Mouse (Mus musculus) intestine, embryonic 15.5 days (tissue): Measurements from ENCODE around the gene Capg. TPM values are rescaled to one million over a fixed set of nuclear protein-coding genes. Genes with fewer than 3 reads are reported as not detected.

Experiments
- ATAC-seq: fragments of 200-750 bp; cut with Nextera tagmentation; 2 replicates; pipeline ENCODE4 v1.8.0; 2017; ENCODE audit warnings: moderate TSS enrichment, moderate library complexity
- H3K27ac ChIP-seq: fragments of 300-500 bp; sonication (generic); 2 replicates; pipeline ENCODE4 v1.5.1; 2015; ENCODE audit warnings: mild to moderate bottlenecking, inconsistent platforms
- H3K27me3 ChIP-seq: fragments of 300-500 bp; sonication (generic); replicated peaks from 2 replicates; pipeline ENCODE4 v1.6.1; 2015; ENCODE audit warnings: inconsistent platforms
- H3K36me3 ChIP-seq: fragments of 300-500 bp; sonication (generic); 2 replicates; pipeline ENCODE4 v1.6.1; 2015; ENCODE audit warnings: inconsistent platforms
- H3K4me1 ChIP-seq: fragments of 300-500 bp; sonication (generic); replicated peaks from 2 replicates; pipeline ENCODE4 v1.6.1; 2015; ENCODE audit warnings: inconsistent platforms
- H3K4me2 ChIP-seq: fragments of 300-500 bp; sonication (generic); replicated peaks from 2 replicates; pipeline ENCODE4 v1.6.1; 2015; ENCODE audit warnings: mild to moderate bottlenecking, inconsistent platforms
- H3K4me3 ChIP-seq: fragments of 300-500 bp; sonication (generic); replicated peaks from 2 replicates; pipeline ENCODE4 v1.5.1; 2015; ENCODE audit warnings: inconsistent platforms
- H3K9ac ChIP-seq: fragments of 300-500 bp; sonication (generic); 2 replicates; pipeline ENCODE4 v1.6.1; 2015; ENCODE audit warnings: inconsistent platforms
- H3K9me3 ChIP-seq: fragments of 300-500 bp; sonication (generic); 2 replicates; pipeline ENCODE4 v1.6.1; 2016; ENCODE audit warnings: inconsistent platforms
- WGBS: fragments of 180-500 bp; shearing (Covaris S2); methylation state at CpG from one replicate; pipeline ENCODE4 v1.1.7; 2015; 5-methylcytosine and 5-hydroxymethylcytosine counted together
- polyA plus RNA-seq: library from polyadenylated mRNA; unstranded; fragments of >200 nt; fragmentation: Nextera tagmentation; extraction: Ambion mirVana; gene quantifications from 2 replicates; pipeline ENCODE4 v1.2.1, GENCODE M21; 2015

Gene Capg
- 33.5 and 36.0 TPM in 2 replicates for polyA plus RNA-seq

GRCm38 (mm10) chr6:72544283-72544987, at the start of gene Capg:
Capg (plus strand) TSS chr6:72544391.
- Histone ChIP-seq H3K4me2 (peak within 1 kb of the TSS; percentile 56), H3K27me3 (no peaks in the 10 kb centered on the region), H3K27ac (0 out of 2 replicates have a peak within 1 kb of the TSS, but pooled peaks have one; percentile 3), H3K36me3 (no peaks in the 10 kb centered on the region), H3K4me3 (peak within 1 kb of the TSS; percentile 30), H3K9ac (peak within 1 kb of the TSS; percentile 22), H3K9me3 (no peaks in the 10 kb centered on the region), H3K4me1 (peaks cover 13% of the 10 kb centered on the region)
- ATAC-seq: peak; percentile 35
- WGBS: 8% methylated on average over 23 of the region's 23 CpGs

GRCm38 (mm10) chr6:72498950-72499349, 45.2 kb upstream of the Capg start:
- 0 out of 2 replicates have a peak, but pooled peaks have one; percentile 45 for ATAC-seq
- Histone ChIP-seq H3K4me2 (no peak overlapping the region), H3K9me3 (no peaks in the 10 kb centered on the region), H3K36me3 (no peaks in the 10 kb centered on the region), H3K27me3 (no peaks in the 10 kb centered on the region), H3K9ac (no peak overlapping the region), H3K4me3 (no peak overlapping the region), H3K27ac (no peak overlapping the region), H3K4me1 (no peaks in the 10 kb centered on the region)
- WGBS: 38% methylated on average over 5 of the region's 5 CpGs

GRCm38 (mm10) chr6:72503309-72503708, 40.9 kb upstream of the Capg start:
- Histone ChIP-seq H3K9ac (no peak overlapping the region), H3K27me3 (no peaks in the 10 kb centered on the region), H3K4me1 (no peaks in the 10 kb centered on the region), H3K27ac (no peak overlapping the region), H3K9me3 (no peaks in the 10 kb centered on the region), H3K4me3 (no peak overlapping the region), H3K36me3 (no peaks in the 10 kb centered on the region), H3K4me2 (no peak overlapping the region)
- ATAC-seq: no peak

GRCm38 (mm10) chr6:72503939-72504338, 40.3 kb upstream of the Capg start:
- no peaks in the 10 kb centered on the region for H3K9me3 ChIP-seq
- H3K27ac ChIP-seq: no peak overlapping the region
- no peak overlapping the region for H3K4me3 ChIP-seq
- WGBS: 77% methylated on average over 2 of the region's 2 CpGs
- ATAC-seq: peak; percentile 53; the same call in 1 of the 2 replicates
- H3K4me2 ChIP-seq: no peak overlapping the region
- no peaks in the 10 kb centered on the region for H3K27me3 ChIP-seq
- no peak overlapping the region for H3K9ac ChIP-seq
- H3K36me3 ChIP-seq: no peaks in the 10 kb centered on the region
- no peaks in the 10 kb centered on the region for H3K4me1 ChIP-seq

- no peak overlapping the region for H3K9ac ChIP-seq
- H3K27me3 ChIP-seq: no peaks in the 10 kb centered on the region
- H3K4me1 ChIP-seq: 0 out of 2 replicates have a peak, but pooled peaks cover 8% of the 10 kb centered on the region
- 77% methylated on average over 1 of the region's 1 CpGs for WGBS
- no peaks in the 10 kb centered on the region for H3K9me3 ChIP-seq
- H3K4me2 ChIP-seq: no peak overlapping the region
- no peak overlapping the region for H3K27ac ChIP-seq
- no peak overlapping the region for H3K4me3 ChIP-seq
- ATAC-seq: no peak
- H3K36me3 ChIP-seq: no peaks in the 10 kb centered on the region
Measured at GRCm38 (mm10) chr6:72506104-72506503, 38.1 kb upstream of the Capg start.

- no peak for ATAC-seq
- Histone ChIP-seq H3K27ac (no peak overlapping the region), H3K4me1 (peaks cover 23% of the 10 kb centered on the region), H3K9ac (no peak overlapping the region; the same call in 1 of the 2 replicates), H3K4me2 (no peak overlapping the region), H3K36me3 (no peaks in the 10 kb centered on the region), H3K27me3 (no peaks in the 10 kb centered on the region), H3K4me3 (no peak overlapping the region), H3K9me3 (no peaks in the 10 kb centered on the region)
- WGBS: 78% methylated on average over 4 of the region's 4 CpGs
Measured at GRCm38 (mm10) chr6:72508596-72508995, 35.6 kb upstream of the Capg start.

GRCm38 (mm10) chr6:72509872-72510435, 34.2 kb upstream of the Capg start:
- ATAC-seq: no peak
- Histone ChIP-seq H3K9me3 (no peaks in the 10 kb centered on the region), H3K9ac (no peak overlapping the region), H3K27me3 (no peaks in the 10 kb centered on the region), H3K27ac (0 out of 2 replicates have a peak overlapping the region, but pooled peaks have one; percentile 4), H3K4me2 (no peak overlapping the region), H3K4me1 (peaks cover 29% of the 10 kb centered on the region), H3K4me3 (no peak overlapping the region), H3K36me3 (no peaks in the 10 kb centered on the region)
- WGBS: 70% methylated on average over 2 of the region's 2 CpGs

GRCm38 (mm10) chr6:72510686-72511421, 33.3 kb upstream of the Capg start:
- Histone ChIP-seq H3K4me1 (peaks cover 29% of the 10 kb centered on the region), H3K27me3 (no peaks in the 10 kb centered on the region), H3K27ac (no peak overlapping the region), H3K36me3 (no peaks in the 10 kb centered on the region), H3K4me2 (no peak overlapping the region), H3K4me3 (no peak overlapping the region), H3K9me3 (no peaks in the 10 kb centered on the region), H3K9ac (no peak overlapping the region)
- WGBS: 64% methylated on average over 6 of the region's 6 CpGs
- no peak for ATAC-seq

- ATAC-seq: peak; percentile 91
- 11% methylated on average over 33 of the region's 33 CpGs for WGBS
- Histone ChIP-seq H3K4me3 (peak overlapping the region; percentile 37), H3K9me3 (no peaks in the 10 kb centered on the region), H3K36me3 (no peaks in the 10 kb centered on the region), H3K27me3 (no peaks in the 10 kb centered on the region), H3K4me2 (peak overlapping the region; percentile 77), H3K9ac (peak overlapping the region; percentile 48), H3K4me1 (peaks cover 29% of the 10 kb centered on the region), H3K27ac (peak overlapping the region; percentile 86)
Measured at GRCm38 (mm10) chr6:72512386-72513070, 31.7 kb upstream of the Capg start.

- WGBS: 49% methylated on average over 7 of the region's 7 CpGs
- peaks cover 29% of the 10 kb centered on the region for H3K4me1 ChIP-seq
- H3K9me3 ChIP-seq: no peaks in the 10 kb centered on the region
- H3K36me3 ChIP-seq: no peaks in the 10 kb centered on the region
- peak overlapping the region; percentile 77 for H3K4me2 ChIP-seq
- peak overlapping the region; percentile 48; the same call in 1 of the 2 replicates for H3K9ac ChIP-seq
- peak overlapping the region; percentile 37 for H3K4me3 ChIP-seq
- ATAC-seq: no peak
- H3K27ac ChIP-seq: peak overlapping the region; percentile 86
- H3K27me3 ChIP-seq: no peaks in the 10 kb centered on the region
Measured at GRCm38 (mm10) chr6:72513071-72513440, 31.1 kb upstream of the Capg start.

- H3K27ac ChIP-seq: no peak overlapping the region
- no peak overlapping the region for H3K4me3 ChIP-seq
- H3K4me2 ChIP-seq: no peak overlapping the region
- 92% methylated on average over 6 of the region's 6 CpGs for WGBS
- H3K9ac ChIP-seq: no peak overlapping the region
- no peaks in the 10 kb centered on the region for H3K9me3 ChIP-seq
- H3K27me3 ChIP-seq: no peaks in the 10 kb centered on the region
- peaks cover 36% of the 10 kb centered on the region for H3K4me1 ChIP-seq
- no peak for ATAC-seq
- H3K36me3 ChIP-seq: no peaks in the 10 kb centered on the region
Measured at GRCm38 (mm10) chr6:72515644-72516043, 28.5 kb upstream of the Capg start.

GRCm38 (mm10) chr6:72518842-72519241, 25.3 kb upstream of the Capg start:
- Histone ChIP-seq H3K9ac (no peak overlapping the region), H3K4me2 (no peak overlapping the region), H3K4me1 (peaks cover 15% of the 10 kb centered on the region), H3K9me3 (no peaks in the 10 kb centered on the region), H3K36me3 (no peaks in the 10 kb centered on the region), H3K27ac (no peak overlapping the region), H3K27me3 (no peaks in the 10 kb centered on the region), H3K4me3 (no peak overlapping the region)
- ATAC-seq: no peak
- WGBS: 89% methylated on average over 1 of the region's 1 CpGs
